Mouse (Mus musculus) ES-E14 (cell line): ENCODE results near the gene Slc16a11. TPM values are rescaled to one million over a fixed set of nuclear protein-coding genes. Genes with fewer than 3 reads are reported as not detected.
A peak's percentile ranks its signal among the peaks of the same experiment; 100 is the strongest.

Source experiments
- DNase-seq: peaks from one replicate; pipeline ENCODE4 v3.0.0-alpha.2; 2013; ENCODE audit warnings: low read depth, low spot score
- H3K27ac ChIP-seq: 2 replicates; pipeline ENCODE4 v1.5.1; 2012; ENCODE audit warnings: low read depth, mild to moderate bottlenecking, low read length, moderate library complexity, mixed read lengths; ENCODE audit not compliant: poor library complexity, insufficient read depth, severe bottlenecking
- H3K36me3 ChIP-seq: 2 replicates; pipeline ENCODE4 v1.6.1; 2012; ENCODE audit warnings: mild to moderate bottlenecking, low read length, moderate library complexity, mixed read lengths; ENCODE audit not compliant: control insufficient read depth, poor library complexity, insufficient read depth, severe bottlenecking
- H3K4me1 ChIP-seq, 2 experiments: fragments of 150-350 bp in 1 of 2; sonication (generic) in 1 of 2; 2 replicates each; pipeline ENCODE4 v1.6.1; 2012; ENCODE audit warnings: low read length in 2 of 2, mild to moderate bottlenecking in 1 of 2, mixed read lengths in 1 of 2; ENCODE audit not compliant: control insufficient read depth in 2 of 2, insufficient read depth in 2 of 2, poor library complexity in 1 of 2
- H3K4me3 ChIP-seq, 2 experiments: fragments of 150-350 bp in 1 of 2; sonication (generic) in 1 of 2; 2 replicates each; pipeline ENCODE4 v1.5.1; 2012; ENCODE audit warnings: low read length in 2 of 2, low read depth in 1 of 2, mild to moderate bottlenecking in 1 of 2, mixed read lengths in 1 of 2; ENCODE audit not compliant: insufficient read depth in 1 of 2, poor library complexity in 1 of 2, severe bottlenecking in 1 of 2
- H3K9ac ChIP-seq: 2 replicates; pipeline ENCODE4 v1.6.1; 2012; ENCODE audit warnings: low read depth, mild to moderate bottlenecking, low read length, mixed read lengths; ENCODE audit not compliant: poor library complexity, insufficient read depth, severe bottlenecking
- H3K9me3 ChIP-seq: fragments of 150-350 bp; sonication (generic); 2 replicates; pipeline ENCODE4 v1.6.1; 2012; ENCODE audit warnings: low read depth, mild to moderate bottlenecking, low read length; ENCODE audit not compliant: control insufficient read depth, insufficient read depth
- CHD2 ChIP-seq: IDR thresholded peaks from 2 replicates; pipeline ENCODE4 v1.6.1; 2014; ENCODE audit warnings: mild to moderate bottlenecking, low read depth, low read length, inconsistent platforms
- HCFC1 ChIP-seq: IDR thresholded peaks from 2 replicates; pipeline ENCODE4 v1.6.1; 2012; ENCODE audit warnings: low read length, inconsistent platforms, borderline replicate concordance; ENCODE audit not compliant: insufficient read depth
- MAFK ChIP-seq: IDR thresholded peaks from 2 replicates; pipeline ENCODE4 v1.6.1; 2014; ENCODE audit warnings: mild to moderate bottlenecking, low read depth, low read length, inconsistent platforms; ENCODE audit not compliant: insufficient read depth
- ZC3H11A ChIP-seq: IDR thresholded peaks from 2 replicates; pipeline ENCODE4 v1.6.1; 2012; ENCODE audit warnings: low read depth, mild to moderate bottlenecking, inconsistent platforms, low read length, borderline replicate concordance
- ZNF384 ChIP-seq: IDR thresholded peaks from 2 replicates; pipeline ENCODE4 v1.6.1; 2012; ENCODE audit warnings: low read depth, low read length, inconsistent platforms
- in situ Hi-C, 2 experiments: fragments of 600-800 bp; cut with MboI; formaldehyde crosslinking; loops; one replicate each; pipeline ENCODE4 v1.15.1; 2025; ENCODE audit warnings: low sequenced_read_pairs in 2 of 2, inconsistent platforms in 1 of 2; ENCODE audit not compliant: unreplicated experiment in 2 of 2
- total RNA-seq: library from RNA; depleted of rRNA; stranded (reverse); fragments of 300-350 nt; gene quantifications from 2 replicates; pipeline ENCODE4 v1.2.3, GENCODE M21; 2012

Slc16a11 gene
- total RNA-seq, 1 experiment: 0.98 TPM

GRCm38 (mm10) chr11:70198332-70198731 lies 14.2 kb upstream of the Slc16a11 start:
- TF ChIP-seq HCFC1: no peak
- no peak for TF ChIP-seq ZC3H11A
- TF ChIP-seq MAFK: no peak
- no peak for TF ChIP-seq ZNF384
- TF ChIP-seq CHD2: no peak
- in situ Hi-C loops: no loop called here
- Histone ChIP-seq H3K9me3 (no peaks in the 10 kb centered on the region), H3K27ac (no peak overlapping the region), H3K36me3 (no peaks in the 10 kb centered on the region), H3K4me3 (no peak overlapping the region), H3K4me1 (0 out of 4 replicates have a peak, but pooled peaks cover 0 to 5% of the 10 kb centered on the region in 2 experiments), H3K9ac (no peak overlapping the region)
- no peak for DNase-seq

- Histone ChIP-seq H3K9me3 (no peaks in the 10 kb centered on the region), H3K36me3 (no peaks in the 10 kb centered on the region), H3K4me1 (0 out of 4 replicates have a peak, but pooled peaks cover 0 to 5% of the 10 kb centered on the region in 2 experiments), H3K4me3 (no peak overlapping the region), H3K9ac (no peak overlapping the region), H3K27ac (no peak overlapping the region)
- no peak for TF ChIP-seq CHD2
- DNase-seq: no peak
- in situ Hi-C loops: no loop called here
Observed at GRCm38 (mm10) chr11:70199107-70199506, 13.4 kb upstream of the Slc16a11 start.

- no peak overlapping the region for H3K9ac ChIP-seq
- TF ChIP-seq CHD2: no peak
- TF ChIP-seq ZC3H11A: no peak
- TF ChIP-seq MAFK: no peak
- TF ChIP-seq HCFC1: no peak
- no peak for TF ChIP-seq ZNF384
- H3K27ac ChIP-seq: no peak overlapping the region
- H3K4me1 ChIP-seq: 0 out of 4 replicates have a peak, but pooled peaks cover 0 to 5% of the 10 kb centered on the region in 2 experiments
- no peak overlapping the region for H3K4me3 ChIP-seq
- no peaks in the 10 kb centered on the region for H3K36me3 ChIP-seq
- no peak for DNase-seq
- in situ Hi-C loops: no loop called here
- H3K9me3 ChIP-seq: no peaks in the 10 kb centered on the region
Observed at GRCm38 (mm10) chr11:70200036-70200608, 12.4 kb upstream of the Slc16a11 start.

DNA sequence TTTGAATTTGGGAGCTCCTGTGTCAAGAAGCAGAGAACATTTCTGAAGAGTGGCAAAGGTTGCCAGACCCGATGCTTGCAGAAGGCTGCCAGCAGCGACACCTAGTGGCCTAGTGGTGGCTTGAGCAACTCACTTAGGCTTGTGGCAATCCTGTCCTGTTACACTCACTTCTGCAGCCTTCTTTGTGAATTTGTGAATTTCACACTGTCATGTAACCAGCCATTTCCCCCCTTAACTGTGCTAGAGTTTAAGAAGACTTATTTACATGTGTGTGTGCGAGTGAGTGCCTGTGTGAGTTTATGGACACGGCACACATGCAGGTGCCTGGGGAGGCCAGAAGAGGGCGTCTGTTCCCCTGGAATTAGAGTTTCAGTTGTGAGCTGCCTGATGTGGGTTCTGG lies 10.9 kb upstream of the Slc16a11 start:
- H3K4me1 ChIP-seq: 0 out of 4 replicates have a peak, but pooled peaks cover 0 to 5% of the 10 kb centered on the region in 2 experiments
- H3K4me3 ChIP-seq: peak overlapping the region in 1 of 2 experiments; percentile 37; a peak in 1 of 4 replicates
- H3K9ac ChIP-seq: no peak overlapping the region
- H3K36me3 ChIP-seq: no peaks in the 10 kb centered on the region
- in situ Hi-C loops: no loop called here
- peak; percentile 68 for DNase-seq
- TF ChIP-seq HCFC1 (no peak), ZC3H11A (no peak), MAFK (no peak), ZNF384 (no peak), CHD2 (no peak)
- no peaks in the 10 kb centered on the region for H3K9me3 ChIP-seq
- H3K27ac ChIP-seq: no peak overlapping the region

GRCm38 (mm10) chr11:70206801-70207200 lies 5.8 kb upstream of the Slc16a11 start:
- no peaks in the 10 kb centered on the region for H3K36me3 ChIP-seq
- TF ChIP-seq MAFK (no peak), ZC3H11A (no peak), HCFC1 (no peak), ZNF384 (no peak), CHD2 (no peak)
- H3K4me3 ChIP-seq: no peak overlapping the region
- DNase-seq: no peak
- H3K9me3 ChIP-seq: no peaks in the 10 kb centered on the region
- H3K27ac ChIP-seq: no peak overlapping the region
- peaks cover 0 to 10% of the 10 kb centered on the region in 2 experiments; a peak in 1 of 4 replicates for H3K4me1 ChIP-seq
- H3K9ac ChIP-seq: no peak overlapping the region
- in situ Hi-C loops: no loop called here
